Mouse (Mus musculus): ENCODE measurements at regions not wholly inside any gene's neighbourhood (a gene's known extent, or its start where the extent isn't known, plus 50 kb on each side); places are given as distances from the start of the nearest gene placed in this dataset.

DNA sequence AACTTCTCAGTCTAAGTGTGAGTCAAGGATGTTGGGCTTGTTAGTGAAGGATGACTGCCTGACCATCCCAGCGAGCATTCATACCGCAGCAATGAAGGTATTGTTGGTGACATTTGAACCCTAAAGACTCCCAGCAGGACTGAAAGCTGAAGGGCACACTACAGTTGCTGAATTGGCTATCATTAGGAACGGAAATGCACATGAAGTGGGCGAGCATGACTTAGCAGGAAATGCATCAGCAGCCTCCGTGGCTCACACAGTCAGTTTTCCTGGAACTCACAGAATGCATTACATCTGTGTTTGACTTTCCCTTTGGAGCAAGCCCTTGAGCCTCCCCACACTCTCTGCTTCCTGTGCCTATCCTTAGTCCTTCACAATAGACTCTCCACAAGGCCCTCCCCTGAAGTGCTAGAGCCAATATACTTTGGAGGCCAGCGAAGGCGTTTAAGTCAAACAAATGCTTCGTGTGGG, 63.9 kb downstream of the Tmco5 start:
- peak; percentile 54 for DNase-seq (ENCODE audit: low read depth)

GRCm38 (mm10) chr2:116948538-116948937, 70.0 kb downstream of the Tmco5 start:
- DNase-seq (ENCODE audit: low read depth): no peak

DNA sequence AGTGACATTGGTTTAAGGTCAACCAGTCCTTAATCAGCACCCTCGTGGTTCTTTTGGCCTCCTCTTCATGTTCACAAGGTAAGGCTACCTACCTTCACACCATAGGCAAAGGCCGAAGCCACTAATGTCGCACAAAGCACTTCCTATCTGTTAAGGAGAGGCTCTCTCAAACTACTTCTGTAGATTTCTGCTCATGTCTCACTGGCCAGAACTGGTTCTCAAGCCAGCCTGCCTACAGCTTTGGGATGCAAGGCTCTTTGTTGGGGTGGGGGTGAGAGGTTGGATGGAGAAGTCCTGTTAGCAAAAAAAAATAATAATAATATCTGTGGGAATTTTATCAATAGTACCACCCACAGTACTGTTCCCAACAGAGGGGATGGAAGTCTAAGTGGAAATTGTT, 71.2 kb downstream of the Tmco5 start:
- no peak for DNase-seq (ENCODE audit: low read depth)

DNA sequence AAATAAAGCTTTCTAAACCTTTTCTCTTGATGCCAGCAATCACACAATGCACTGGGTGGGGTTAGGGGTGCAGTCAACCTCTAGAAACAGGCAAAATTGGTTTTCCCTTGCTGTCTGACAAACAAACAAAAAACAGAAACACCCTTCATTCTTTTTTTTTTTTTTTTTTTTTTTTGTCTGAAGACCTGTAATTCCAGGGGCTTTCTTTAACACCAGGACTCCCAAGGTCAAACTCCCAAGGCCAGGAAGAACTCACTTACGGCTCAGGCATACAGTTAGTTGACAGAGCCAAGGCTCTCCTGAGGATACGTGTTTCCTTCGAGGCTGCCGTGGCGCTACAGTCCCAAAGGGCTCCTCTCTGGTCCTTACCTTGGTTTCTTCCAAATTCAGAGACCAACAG, 71.7 kb downstream of the Tmco5 start:
- no peak for DNase-seq (ENCODE audit: low read depth)

GRCm38 (mm10) chr2:116951481-116951880, 73.0 kb downstream of the Tmco5 start:
- DNase-seq (ENCODE audit: low read depth): no peak

GRCm38 (mm10) chr2:116954280-116954679, 75.8 kb downstream of the Tmco5 start:
- DNase-seq (ENCODE audit: low read depth): no peak

- DNase-seq (ENCODE audit: low read depth): no peak
Observed at GRCm38 (mm10) chr2:116954896-116955295, 76.4 kb downstream of the Tmco5 start.

DNA sequence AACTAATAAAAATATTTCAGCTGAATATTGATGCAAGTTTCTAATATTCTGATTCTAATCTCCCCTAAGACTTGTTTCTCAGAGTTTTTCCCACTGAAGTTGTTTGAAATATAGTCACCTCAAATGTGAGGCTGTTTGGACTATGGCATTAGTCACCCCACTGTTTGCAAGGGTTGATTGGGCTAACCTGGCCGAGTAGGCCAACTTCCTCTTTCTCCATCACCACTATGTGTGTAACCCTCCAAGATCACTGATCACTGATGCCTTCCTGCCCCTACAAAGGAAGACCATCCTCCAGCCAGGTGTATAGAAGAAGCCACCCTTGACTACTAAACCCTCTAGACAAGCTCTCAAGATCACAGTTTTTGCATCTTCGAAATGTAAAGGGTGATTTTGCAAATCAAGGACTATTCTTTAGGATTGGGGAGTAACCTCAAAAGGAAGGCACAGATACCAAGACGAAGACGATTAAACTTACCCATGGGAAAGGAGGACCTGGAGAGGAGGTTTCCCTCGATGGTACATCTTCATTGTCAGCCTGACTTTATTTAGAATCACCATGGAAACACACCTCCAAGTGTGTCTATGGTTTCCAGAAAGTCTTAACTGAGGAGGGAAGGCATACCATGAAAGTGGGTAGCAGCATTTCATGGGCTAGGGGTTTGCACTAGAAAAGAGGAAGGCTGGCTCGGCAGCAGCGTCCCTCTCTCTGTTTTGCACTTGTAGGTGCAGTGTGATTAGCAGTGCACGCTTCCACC, 84.8 kb downstream of the Tmco5 start:
- DNase-seq (ENCODE audit: low read depth): no peak

- peak; percentile 62 for DNase-seq (ENCODE audit: low read depth)
Observed at GRCm38 (mm10) chr2:116966266-116966665, 87.8 kb downstream of the Tmco5 start.

- peak; percentile 76 for DNase-seq (ENCODE audit: low read depth)
Observed at GRCm38 (mm10) chr2:116971666-116972613, 93.4 kb downstream of the Tmco5 start.

DNA sequence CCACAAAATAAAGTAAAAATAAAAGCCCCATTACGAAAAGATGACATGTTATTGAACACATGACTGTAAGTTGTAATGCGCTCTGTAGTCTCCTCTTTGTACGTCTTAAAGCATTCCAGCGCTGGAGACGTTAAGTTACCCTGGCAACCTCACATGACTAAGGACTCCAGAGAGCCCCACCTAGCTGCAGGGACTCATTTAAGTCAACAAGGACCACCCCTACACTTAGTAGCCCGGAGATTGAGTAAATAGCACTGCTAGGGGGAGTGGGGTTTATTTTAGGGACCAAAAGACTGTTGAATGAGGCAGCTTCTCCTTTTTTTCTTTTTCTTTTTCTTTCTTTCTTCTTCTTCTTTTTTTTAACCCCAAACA, 94.1 kb downstream of the Tmco5 start:
- peak; percentile 81 for DNase-seq (ENCODE audit: low read depth)

- DNase-seq (ENCODE audit: low read depth): no peak
Observed at GRCm38 (mm10) chr2:116973441-116973840, 95.0 kb downstream of the Tmco5 start.

DNA sequence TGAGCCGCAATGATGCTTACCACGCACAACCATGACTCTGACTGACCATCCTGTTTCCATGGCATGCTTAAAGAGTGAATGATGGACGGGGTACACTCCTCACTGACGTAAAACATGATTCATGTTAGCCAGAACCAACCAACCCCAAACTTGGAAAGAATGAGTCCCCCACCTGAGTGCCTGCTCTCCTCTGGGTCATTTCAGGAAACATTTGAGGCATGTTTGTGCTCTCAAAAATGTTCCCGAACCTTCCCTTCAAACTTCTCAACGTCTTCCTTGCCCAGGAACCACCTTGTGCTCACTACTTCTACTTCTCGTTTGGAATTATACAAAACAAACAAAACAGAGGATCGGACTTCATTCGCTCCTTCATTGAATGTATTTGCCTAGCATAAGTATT, 95.7 kb downstream of the Tmco5 start:
- DNase-seq (ENCODE audit: low read depth): no peak

- DNase-seq (ENCODE audit: low read depth): no peak
Observed at GRCm38 (mm10) chr2:116974569-116975060, 96.1 kb downstream of the Tmco5 start.

- no peak for DNase-seq (ENCODE audit: low read depth)
Observed at GRCm38 (mm10) chr2:116975091-116975600, 96.7 kb downstream of the Tmco5 start.

DNA sequence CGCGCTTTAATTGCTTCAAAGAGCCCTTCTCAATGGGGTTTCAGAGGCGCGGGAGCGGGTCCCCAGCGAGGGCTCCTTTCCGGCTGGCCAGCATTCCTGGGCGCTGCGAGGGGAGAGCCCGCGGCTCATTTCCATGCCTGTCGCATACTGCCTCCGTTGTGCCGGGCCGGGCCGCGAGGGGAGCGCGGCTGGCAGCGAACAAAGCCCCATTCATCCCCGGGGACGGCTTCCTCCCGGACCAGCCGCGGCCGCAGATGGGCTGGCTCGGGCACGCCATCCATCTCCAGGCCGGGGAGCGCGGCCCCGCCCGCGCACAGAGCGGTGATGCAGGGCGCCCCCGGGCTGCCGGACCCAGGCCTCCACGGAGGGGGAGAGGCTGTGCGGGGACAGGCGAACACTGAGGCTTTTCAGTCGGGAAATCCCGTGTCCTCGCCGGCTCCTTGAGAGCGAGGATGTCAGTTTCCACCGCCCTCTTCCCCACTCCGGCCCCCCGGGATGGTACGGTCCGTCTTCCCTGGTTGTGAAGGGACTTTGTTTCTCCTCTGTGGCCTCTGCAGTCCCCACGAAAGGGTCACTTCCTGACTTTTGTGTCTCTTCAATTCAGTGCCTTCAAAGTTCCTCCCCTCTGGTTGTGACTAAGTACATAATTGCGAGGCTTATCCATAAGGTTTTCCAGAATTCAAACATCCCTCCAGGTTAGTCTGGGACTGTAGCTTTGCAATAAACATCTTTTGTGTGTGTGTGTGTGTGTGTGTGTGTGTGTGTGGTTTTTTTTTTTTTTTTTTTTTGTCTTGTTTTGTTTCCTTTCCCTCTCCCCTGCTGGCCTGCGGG, 97.3 kb downstream of the Tmco5 start:
- DNase-seq (ENCODE audit: low read depth): peak; percentile 86

GRCm38 (mm10) chr2:116976432-116976750, 97.9 kb downstream of the Tmco5 start:
- peak; percentile 67 for DNase-seq (ENCODE audit: low read depth)

GRCm38 (mm10) chr2:116976951-116977503, 98.5 kb downstream of the Tmco5 start:
- peak; percentile 61 for DNase-seq (ENCODE audit: low read depth)

GRCm38 (mm10) chr2:116977771-116978600, 99.5 kb downstream of the Tmco5 start:
- no peak for DNase-seq (ENCODE audit: low read depth)

DNA sequence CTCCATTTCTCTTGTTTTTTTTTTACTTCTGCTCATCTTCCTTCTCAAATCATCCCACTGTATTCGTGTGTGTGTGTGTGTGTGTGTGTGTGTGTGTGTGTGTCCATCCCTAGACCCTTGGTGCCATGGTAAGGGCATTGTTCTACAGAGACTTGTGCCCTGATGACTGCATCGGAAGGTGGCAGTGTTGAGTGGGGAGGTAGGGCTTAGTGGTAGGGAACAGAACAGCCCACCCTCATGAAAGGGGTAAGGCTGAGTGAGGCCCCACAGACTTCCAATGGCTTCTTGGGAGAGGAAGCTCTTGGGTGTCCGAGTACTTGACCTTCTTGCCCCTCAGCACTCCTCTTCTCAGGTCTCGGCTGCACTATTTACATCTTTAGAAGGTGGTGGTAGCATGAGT, 100.3 kb downstream of the Tmco5 start:
- no peak for DNase-seq (ENCODE audit: low read depth)

Data from NIH3T3 (cell line).